Mouse (Mus musculus) Patski (cell line): ENCODE results near the gene Inhbb. TPM values are rescaled to one million over a fixed set of nuclear protein-coding genes. Genes with fewer than 3 reads are reported as not detected.
A peak's percentile ranks its signal among the peaks of the same experiment; 100 is the strongest.

Source experiments
- ATAC-seq: fragments of 100-300 bp; one replicate; pipeline ENCODE4 v1.8.0; 2021
- CTCF ChIA-PET: fragments of 350-600 bp; sonication (Branson Sonifier 250); formaldehyde crosslinking; loops from one replicate; lab custom pipeline; 2022; ENCODE audit warnings: inconsistent platforms; lab: Charles Lee
- POLR2A ChIA-PET: fragments of 350-600 bp; sonication (Branson Sonifier 250); formaldehyde crosslinking; loops from one replicate; lab custom pipeline; 2022; ENCODE audit warnings: antibody characterized with exemption, inconsistent platforms; lab: Charles Lee
- DNase-seq: peaks from one replicate; pipeline ENCODE4 v3.0.0-alpha.2; 2011; ENCODE audit warnings: low read depth, low spot score
- H3K27me3 ChIP-seq: fragments of 371-371 bp; one replicate; pipeline ENCODE4 v1.5.1; 2021
- CTCF ChIP-seq: fragments of 100-300 bp; IDR thresholded peaks from one replicate; pipeline ENCODE4 v1.5.1; 2021
- in situ Hi-C: fragments of 300-500 bp; cut with MboI; formaldehyde crosslinking; loops from 3 replicates; pipeline ENCODE4 v1.11.1; 2018; ENCODE audit warnings: low pct_unique_long_range_greater_than_20kb, mixed read lengths
- polyA plus RNA-seq: library from polyadenylated mRNA; unstranded; gene quantifications from one replicate; pipeline ENCODE4 v1.2.3, GENCODE M21; 2021

The Inhbb gene
- polyA plus RNA-seq, 1 experiment from 2014 or later: 24.6 TPM

- ChIA-PET POLR2A (no interaction called here), CTCF (interaction anchor here (0.9 kb wide), 1 partner anchor 10 kb away, joined by 3 read pairs; no protein-coding TSS in a partner anchor)
- no peaks in the 10 kb centered on the region for H3K27me3 ChIP-seq
- in situ Hi-C loops: no loop called here
- no peak for TF ChIP-seq CTCF
- DNase-seq (peak; percentile 48), ATAC-seq (peak; percentile 41)
Observed at GRCm38 (mm10) chr1:119407691-119408315, 14.2 kb downstream of the Inhbb start.

GRCm38 (mm10) chr1:119404798-119405197 lies 17.2 kb downstream of the Inhbb start:
- POLR2A ChIA-PET: interaction anchor here (1.6 to 1.9 kb wide), 2 partner anchors 16 to 252 kb away, joined by 4 read pairs; no protein-coding TSS in a partner anchor
- no peak for TF ChIP-seq CTCF
- DNase-seq (no peak), ATAC-seq (peak; percentile 44)
- CTCF ChIA-PET: interaction anchor here (0.6 to 1.5 kb wide), 3 partner anchors 10 to 15 kb away, joined by 3 to 6 read pairs (median 4); no protein-coding TSS in a partner anchor
- in situ Hi-C loops: no loop called here
- no peaks in the 10 kb centered on the region for H3K27me3 ChIP-seq

GRCm38 (mm10) chr1:119404341-119404740 lies 17.7 kb downstream of the Inhbb start:
- DNase-seq: no peak
- peak; percentile 30 for ATAC-seq
- CTCF ChIA-PET: interaction anchor here (0.6 to 1.5 kb wide), 3 partner anchors 11 to 15 kb away, joined by 3 to 6 read pairs (median 4); no protein-coding TSS in a partner anchor
- no peaks in the 10 kb centered on the region for H3K27me3 ChIP-seq
- no peak for TF ChIP-seq CTCF
- in situ Hi-C loops: no loop called here
- POLR2A ChIA-PET: interaction anchor here (0.6 to 1.9 kb wide), 3 partner anchors 15 to 309 kb away, joined by 3 to 4 read pairs (median 4); no protein-coding TSS in a partner anchor

GRCm38 (mm10) chr1:119401249-119401648 lies 20.8 kb downstream of the Inhbb start:
- DNase-seq: no peak
- ATAC-seq: no peak
- CTCF ChIA-PET: no interaction called here
- POLR2A ChIA-PET: no interaction called here
- in situ Hi-C loops: no loop called here
- no peaks in the 10 kb centered on the region for H3K27me3 ChIP-seq
- no peak for TF ChIP-seq CTCF

- no peak for ATAC-seq
- CTCF ChIA-PET: interaction anchor here (1.6 kb wide), 1 partner anchor 13 kb away, joined by 4 read pairs; no protein-coding TSS in a partner anchor
Observed at GRCm38 (mm10) chr1:119398640-119399039, 23.4 kb downstream of the Inhbb start.

GRCm38 (mm10) chr1:119397839-119398238 lies 24.2 kb downstream of the Inhbb start:
- in situ Hi-C loops: no loop called here

More at GRCm38 (mm10) chr1:119398640-119399039, 23.4 kb downstream of the Inhbb start:
- in situ Hi-C loops: no loop called here
- H3K27me3 ChIP-seq: no peaks in the 10 kb centered on the region
- TF ChIP-seq CTCF: no peak
- POLR2A ChIA-PET: no interaction called here
- DNase-seq: no peak

GRCm38 (mm10) chr1:119391311-119391710 lies 30.7 kb downstream of the Inhbb start:
- POLR2A ChIA-PET: no interaction called here
- in situ Hi-C loops: no loop called here
- ATAC-seq (no peak), DNase-seq (no peak)
- CTCF ChIA-PET: interaction anchor here (0.7 to 0.8 kb wide), 3 partner anchors 10 to 92 kb away, joined by 3 to 7 read pairs (median 3); no protein-coding TSS in a partner anchor
- TF ChIP-seq CTCF: no peak
- H3K27me3 ChIP-seq: no peaks in the 10 kb centered on the region

More at GRCm38 (mm10) chr1:119397839-119398238, 24.2 kb downstream of the Inhbb start:
- no peak for DNase-seq
- ATAC-seq: no peak
- POLR2A ChIA-PET: no interaction called here
- TF ChIP-seq CTCF: no peak
- H3K27me3 ChIP-seq: no peaks in the 10 kb centered on the region
- CTCF ChIA-PET: interaction anchor here (1.1 to 1.2 kb wide), 2 partner anchors 10 to 16 kb away, joined by 3 read pairs; no protein-coding TSS in a partner anchor

- ATAC-seq: peak; percentile 84
- H3K27me3 ChIP-seq: no peaks in the 10 kb centered on the region
- POLR2A ChIA-PET: no interaction called here
- no peak for TF ChIP-seq CTCF
- in situ Hi-C loops: no loop called here
- CTCF ChIA-PET: interaction anchor here (0.7 to 0.8 kb wide), 2 partner anchors 68 to 91 kb away, joined by 3 to 7 read pairs; no protein-coding TSS in a partner anchor
- no peak for DNase-seq
Observed at GRCm38 (mm10) chr1:119390676-119391075, 31.4 kb downstream of the Inhbb start.

- POLR2A ChIA-PET: interaction anchor here (1.6 kb wide), 1 partner anchor 14 kb away, joined by 4 read pairs; no protein-coding TSS in a partner anchor
- ATAC-seq: no peak
- H3K27me3 ChIP-seq: no peaks in the 10 kb centered on the region
- TF ChIP-seq CTCF: no peak
- no peak for DNase-seq
- CTCF ChIA-PET: interaction anchor here (2.2 kb wide), 1 partner anchor 14 kb away, joined by 6 read pairs; no protein-coding TSS in a partner anchor
- in situ Hi-C loops: no loop called here
Observed at GRCm38 (mm10) chr1:119389771-119390500, 32.1 kb downstream of the Inhbb start.
